Mouse (Mus musculus) embryonic facial prominence, embryonic 14.5 days (tissue): ENCODE measurements around the gene Sgsm1. TPM values are rescaled to one million over a fixed set of nuclear protein-coding genes. Genes with fewer than 3 reads are reported as not detected.
A peak's percentile ranks its signal among the peaks of the same experiment; 100 is the strongest.

Experiments
- ATAC-seq: fragments of 200-750 bp; cut with Nextera tagmentation; 2 replicates; pipeline ENCODE4 v1.8.0; 2017; ENCODE audit warnings: low read depth, moderate number of reproducible peaks, moderate TSS enrichment
- DNase-seq: peaks from one replicate; pipeline ENCODE4 v3.0.0-alpha.2; 2015; ENCODE audit warnings: low spot score
- H3K27ac ChIP-seq: fragments of 300-500 bp; sonication (generic); replicated peaks from 2 replicates; pipeline ENCODE4 v1.5.1; 2014; ENCODE audit warnings: low read depth, mild to moderate bottlenecking, low read length, moderate library complexity
- H3K27me3 ChIP-seq: fragments of 300-500 bp; sonication (generic); replicated peaks from 2 replicates; pipeline ENCODE4 v1.6.1; 2014; ENCODE audit warnings: low read length; ENCODE audit not compliant: control insufficient read depth, insufficient read depth
- H3K36me3 ChIP-seq: fragments of 300-500 bp; sonication (generic); 2 replicates; pipeline ENCODE4 v1.6.1; 2014; ENCODE audit warnings: low read length, mixed read lengths; ENCODE audit not compliant: control insufficient read depth, insufficient read depth
- H3K4me1 ChIP-seq: fragments of 300-500 bp; sonication (generic); 2 replicates; pipeline ENCODE4 v1.6.1; 2014; ENCODE audit warnings: antibody characterized with exemption, low read length; ENCODE audit not compliant: control insufficient read depth, insufficient read depth
- H3K4me2 ChIP-seq: fragments of 300-500 bp; sonication (generic); 2 replicates; pipeline ENCODE4 v1.6.1; 2014; ENCODE audit warnings: low read depth, mild to moderate bottlenecking, low read length, moderate library complexity, mixed read lengths
- H3K4me3 ChIP-seq: fragments of 300-500 bp; sonication (generic); 2 replicates; pipeline ENCODE4 v1.5.1; 2014; ENCODE audit warnings: low read depth, mild to moderate bottlenecking, low read length
- H3K9ac ChIP-seq: fragments of 300-500 bp; sonication (generic); 2 replicates; pipeline ENCODE4 v1.6.1; 2014; ENCODE audit warnings: low read depth, mild to moderate bottlenecking, low read length, moderate library complexity, mixed read lengths
- H3K9me3 ChIP-seq: fragments of 300-500 bp; sonication (generic); 2 replicates; pipeline ENCODE4 v1.6.1; 2016; ENCODE audit warnings: low read length; ENCODE audit not compliant: control insufficient read depth
- WGBS: fragments of 180-500 bp; shearing (Covaris S2); extraction: QIAGEN DNeasy Blood & Tissue Kit; methylation state at CpG from one replicate; pipeline ENCODE4 v1.1.7; 2014; 5-methylcytosine and 5-hydroxymethylcytosine counted together
- polyA plus RNA-seq: library from polyadenylated mRNA; unstranded; fragments of >200 nt; fragmentation: Nextera tagmentation; extraction: Ambion mirVana; gene quantifications from 2 replicates; pipeline ENCODE4 v1.2.1, GENCODE M21; 2014

Gene Sgsm1
- polyA plus RNA-seq, 1 experiment from 2014 or later: 2.0 TPM

- H3K4me1 ChIP-seq: no peaks in the 10 kb centered on the region
- H3K27ac ChIP-seq: no peak overlapping the region
- no peak overlapping the region for H3K4me2 ChIP-seq
- peaks cover 24% of the 10 kb centered on the region for H3K27me3 ChIP-seq
- no peaks in the 10 kb centered on the region for H3K36me3 ChIP-seq
- DNase-seq (no peak), ATAC-seq (no peak)
- no peak overlapping the region for H3K9ac ChIP-seq
- 47% methylated on average over 8 of the region's 8 CpGs for WGBS
- no peak overlapping the region for H3K4me3 ChIP-seq
- no peaks in the 10 kb centered on the region for H3K9me3 ChIP-seq
Measured at GRCm38 (mm10) chr5:113292832-113293231, 17.8 kb downstream of the Sgsm1 start.

- peaks cover 31% of the 10 kb centered on the region for H3K27me3 ChIP-seq
- peak; percentile 60 for DNase-seq
- H3K9me3 ChIP-seq: no peaks in the 10 kb centered on the region
- no peak overlapping the region for H3K4me3 ChIP-seq
- H3K4me2 ChIP-seq: no peak overlapping the region
- WGBS: 7% methylated on average over 8 of the region's 8 CpGs
- no peak for ATAC-seq
- no peak overlapping the region for H3K9ac ChIP-seq
- H3K27ac ChIP-seq: no peak overlapping the region
- H3K36me3 ChIP-seq: no peaks in the 10 kb centered on the region
- no peaks in the 10 kb centered on the region for H3K4me1 ChIP-seq
Measured at GRCm38 (mm10) chr5:113292179-113292578, 18.4 kb downstream of the Sgsm1 start.

- H3K4me3 ChIP-seq: no peak overlapping the region
- no peaks in the 10 kb centered on the region for H3K4me1 ChIP-seq
- no peaks in the 10 kb centered on the region for H3K9me3 ChIP-seq
- DNase-seq (no peak), ATAC-seq (no peak)
- H3K36me3 ChIP-seq: no peaks in the 10 kb centered on the region
- no peak overlapping the region for H3K27ac ChIP-seq
- peaks cover 38% of the 10 kb centered on the region for H3K27me3 ChIP-seq
- no peak overlapping the region for H3K9ac ChIP-seq
- no peak overlapping the region for H3K4me2 ChIP-seq
- WGBS: 85% methylated on average over 4 of the region's 4 CpGs
Measured at GRCm38 (mm10) chr5:113291125-113291524, 19.5 kb downstream of the Sgsm1 start.

- WGBS: 34% methylated on average over 14 of the region's 14 CpGs
- no peak overlapping the region for H3K9ac ChIP-seq
- H3K4me3 ChIP-seq: no peak overlapping the region
- ATAC-seq: no peak
- H3K27ac ChIP-seq: no peak overlapping the region
- no peaks in the 10 kb centered on the region for H3K36me3 ChIP-seq
- no peak overlapping the region for H3K4me2 ChIP-seq
- H3K9me3 ChIP-seq: no peaks in the 10 kb centered on the region
- peaks cover 38% of the 10 kb centered on the region for H3K27me3 ChIP-seq
- no peak for DNase-seq
- no peaks in the 10 kb centered on the region for H3K4me1 ChIP-seq
Measured at GRCm38 (mm10) chr5:113290149-113290548, 20.4 kb downstream of the Sgsm1 start.

GRCm38 (mm10) chr5:113288490-113288889 is 22.1 kb downstream of the Sgsm1 start:
- Histone ChIP-seq H3K36me3 (no peaks in the 10 kb centered on the region), H3K9me3 (no peaks in the 10 kb centered on the region), H3K4me2 (no peak overlapping the region), H3K27ac (no peak overlapping the region), H3K9ac (no peak overlapping the region), H3K27me3 (peaks cover 38% of the 10 kb centered on the region), H3K4me1 (no peaks in the 10 kb centered on the region), H3K4me3 (no peak overlapping the region)
- 37% methylated on average over 13 of the region's 13 CpGs for WGBS
- ATAC-seq (no peak), DNase-seq (no peak)

GRCm38 (mm10) chr5:113287762-113288161 is 22.8 kb downstream of the Sgsm1 start:
- H3K27ac ChIP-seq: no peak overlapping the region
- no peaks in the 10 kb centered on the region for H3K9me3 ChIP-seq
- no peaks in the 10 kb centered on the region for H3K4me1 ChIP-seq
- no peaks in the 10 kb centered on the region for H3K36me3 ChIP-seq
- H3K4me2 ChIP-seq: no peak overlapping the region
- DNase-seq (no peak), ATAC-seq (no peak)
- 48% methylated on average over 5 of the region's 5 CpGs for WGBS
- H3K27me3 ChIP-seq: peaks cover 38% of the 10 kb centered on the region
- no peak overlapping the region for H3K9ac ChIP-seq
- no peak overlapping the region for H3K4me3 ChIP-seq

GRCm38 (mm10) chr5:113286591-113287520 is 23.7 kb downstream of the Sgsm1 start:
- Histone ChIP-seq H3K9ac (no peak overlapping the region), H3K9me3 (no peaks in the 10 kb centered on the region), H3K27me3 (peaks cover 38% of the 10 kb centered on the region), H3K4me2 (peak overlapping the region; percentile 26), H3K36me3 (no peaks in the 10 kb centered on the region), H3K4me3 (peak overlapping the region; percentile 11; the same call in 1 of the 2 replicates), H3K4me1 (no peaks in the 10 kb centered on the region), H3K27ac (no peak overlapping the region)
- DNase-seq (peak; percentile 18), ATAC-seq (0 out of 2 replicates have a peak, but pooled peaks have one; percentile 12)
- 7% methylated on average over 35 of the region's 60 CpGs for WGBS

- no peak for DNase-seq
- no peak overlapping the region for H3K4me2 ChIP-seq
- no peak for ATAC-seq
- H3K9me3 ChIP-seq: no peaks in the 10 kb centered on the region
- 66% methylated on average over 11 of the region's 11 CpGs for WGBS
- no peaks in the 10 kb centered on the region for H3K4me1 ChIP-seq
- H3K27me3 ChIP-seq: peaks cover 38% of the 10 kb centered on the region
- no peak overlapping the region for H3K4me3 ChIP-seq
- no peak overlapping the region for H3K27ac ChIP-seq
- H3K9ac ChIP-seq: no peak overlapping the region
- H3K36me3 ChIP-seq: no peaks in the 10 kb centered on the region
Measured at GRCm38 (mm10) chr5:113286048-113286447, 24.5 kb downstream of the Sgsm1 start.

- ATAC-seq: no peak
- H3K4me3 ChIP-seq: no peak overlapping the region
- no peaks in the 10 kb centered on the region for H3K36me3 ChIP-seq
- WGBS: 60% methylated on average over 16 of the region's 16 CpGs
- H3K9me3 ChIP-seq: no peaks in the 10 kb centered on the region
- no peak overlapping the region for H3K4me2 ChIP-seq
- no peak overlapping the region for H3K9ac ChIP-seq
- no peak for DNase-seq
- peaks cover 38% of the 10 kb centered on the region for H3K27me3 ChIP-seq
- H3K27ac ChIP-seq: no peak overlapping the region
- H3K4me1 ChIP-seq: no peaks in the 10 kb centered on the region
Measured at GRCm38 (mm10) chr5:113285541-113285940, 25.0 kb downstream of the Sgsm1 start.
